Mouse (Mus musculus) layer of hippocampus, postnatal 25 days (tissue): Measurements from ENCODE around the gene Tgm1. TPM values are rescaled to one million over a fixed set of nuclear protein-coding genes. Genes with fewer than 3 reads are reported as not detected.

Source experiments
- DNase-seq, 2 experiments: peaks; one replicate each; pipeline ENCODE4 v3.0.0; 2022; ENCODE audit warnings: mixed read lengths in 2 of 2, low spot score in 1 of 2; ENCODE audit errors: extremely low spot score in 1 of 2
- total RNA-seq, 2 experiments: library from RNA; stranded (reverse); gene quantifications; 2 replicates each; pipeline ENCODE4 v1.2.3; 2021

The Tgm1 gene
- total RNA-seq, 2 experiments from 2014 or later: 0.17 to 0.23 TPM

GRCm38 (mm10) chr14:55726261-55726660, 12.5 kb upstream of the Tgm1 start:
- DNase-seq: no peak

DNA sequence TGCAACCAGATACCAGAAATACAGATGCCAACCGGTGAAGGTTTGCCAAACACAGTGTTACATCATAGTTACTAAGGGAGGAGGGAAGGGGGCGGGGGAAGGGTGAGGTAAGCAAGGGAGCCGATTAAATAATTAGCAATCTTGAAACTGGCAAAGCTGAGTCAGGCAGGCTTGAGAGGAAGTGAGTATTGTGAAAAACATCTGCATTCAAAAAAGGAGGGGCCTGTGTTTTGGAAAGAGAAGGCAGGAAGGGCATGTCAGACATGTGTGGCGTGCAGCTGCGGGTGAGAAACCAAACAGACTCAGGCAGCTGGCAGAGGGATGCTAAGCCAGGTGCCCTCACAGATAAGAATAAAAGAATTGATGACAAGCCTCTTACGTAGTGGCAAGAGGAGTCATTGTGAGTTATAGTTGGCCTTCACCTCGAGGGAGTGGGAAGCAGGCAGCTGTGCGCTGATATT, 10.7 kb upstream of the Tgm1 start:
- no peak for DNase-seq

GRCm38 (mm10) chr14:55723433-55723832, 9.7 kb upstream of the Tgm1 start:
- DNase-seq: no peak

DNA sequence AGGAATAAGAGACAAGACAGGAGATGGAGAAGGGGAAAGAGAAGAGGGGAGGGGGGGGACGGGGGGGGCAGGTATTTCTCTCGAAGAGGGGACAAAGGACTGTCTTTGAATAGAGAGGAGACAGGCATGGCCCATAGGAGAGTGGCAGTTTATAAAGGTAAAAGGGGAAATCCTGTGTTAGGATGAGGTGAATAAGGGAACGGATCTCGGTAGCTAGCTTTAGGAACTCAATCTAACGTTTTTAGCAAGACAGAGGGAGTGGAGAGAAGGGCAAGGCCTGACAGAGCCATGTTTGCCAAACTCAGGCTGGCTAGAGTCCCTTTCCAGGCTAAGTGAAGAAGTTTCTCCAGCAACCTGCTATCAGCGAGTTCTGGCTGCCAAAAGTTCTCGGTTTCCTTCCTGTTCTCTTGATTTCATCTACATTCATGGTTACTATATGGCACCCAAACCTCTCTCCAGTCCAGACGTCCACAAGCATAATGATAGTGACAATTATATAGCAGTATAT, 8.8 kb upstream of the Tgm1 start:
- no peak for DNase-seq

- peak; percentile 93 to 94 for DNase-seq
These were observed 8.1 kb upstream of the Tgm1 start, which contains the start of gene Rabggta for GRCm38 (mm10) chr14:55721700-55722437. Gene Rabggta, minus strand, starts transcription at chr14:55722263.

- no peak for DNase-seq
These were observed 7.3 kb upstream of the Tgm1 start for GRCm38 (mm10) chr14:55721076-55721475.

- DNase-seq: no peak
These were observed 6.9 kb upstream of the Tgm1 start for GRCm38 (mm10) chr14:55720666-55721065.

GRCm38 (mm10) chr14:55719737-55720136, 6.0 kb upstream of the Tgm1 start:
- DNase-seq: no peak

DNA sequence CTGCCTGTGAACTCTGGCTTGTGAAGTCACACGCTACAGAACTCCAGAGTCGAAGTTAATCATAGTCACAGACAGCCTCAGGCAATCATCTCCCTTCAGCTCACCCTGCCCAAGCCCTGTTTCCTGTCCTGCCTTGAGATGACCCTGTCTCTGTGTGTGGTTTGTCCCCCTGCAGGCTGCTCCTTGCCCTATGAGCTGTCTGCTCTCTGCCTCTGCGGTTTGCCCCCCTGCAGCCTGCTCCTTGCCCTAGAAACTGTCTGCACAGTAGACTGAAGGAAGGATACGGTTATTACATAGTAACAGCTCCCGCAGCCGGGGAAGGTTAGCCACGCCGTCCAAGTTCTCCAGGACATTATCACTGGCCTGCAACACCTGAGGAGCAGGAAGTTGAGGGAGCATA, 3.2 kb upstream of the Tgm1 start:
- DNase-seq: no peak

DNA sequence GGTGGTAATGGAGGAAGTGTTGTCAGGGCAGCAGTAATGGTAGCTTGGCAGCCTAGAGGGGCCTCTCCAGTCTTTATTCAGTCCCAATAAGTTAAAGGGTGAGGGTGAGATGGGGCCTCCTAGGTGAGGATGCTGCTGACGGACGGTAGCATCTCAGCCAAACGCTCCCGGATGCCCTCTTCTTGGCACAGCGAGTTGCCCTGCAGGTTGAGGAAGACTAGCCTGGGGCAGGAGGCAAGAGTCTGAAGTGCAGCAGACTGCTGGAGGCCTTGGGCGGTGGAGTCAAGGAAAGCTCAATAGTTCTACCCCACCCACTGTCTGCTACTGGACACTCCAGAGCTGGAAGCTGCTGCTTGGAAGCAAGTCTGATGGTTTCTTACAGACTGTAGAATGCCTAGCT, 2.5 kb upstream of the Tgm1 start:
- no peak for DNase-seq

GRCm38 (mm10) chr14:55714893-55715292, 1.2 kb upstream of the Tgm1 start:
- DNase-seq: no peak

GRCm38 (mm10) chr14:55713007-55713728, 558 bp downstream of the Tgm1 start:
- no peak for DNase-seq

- no peak for DNase-seq
These were observed 1.9 kb downstream of the Tgm1 start for GRCm38 (mm10) chr14:55711786-55712185.

DNA sequence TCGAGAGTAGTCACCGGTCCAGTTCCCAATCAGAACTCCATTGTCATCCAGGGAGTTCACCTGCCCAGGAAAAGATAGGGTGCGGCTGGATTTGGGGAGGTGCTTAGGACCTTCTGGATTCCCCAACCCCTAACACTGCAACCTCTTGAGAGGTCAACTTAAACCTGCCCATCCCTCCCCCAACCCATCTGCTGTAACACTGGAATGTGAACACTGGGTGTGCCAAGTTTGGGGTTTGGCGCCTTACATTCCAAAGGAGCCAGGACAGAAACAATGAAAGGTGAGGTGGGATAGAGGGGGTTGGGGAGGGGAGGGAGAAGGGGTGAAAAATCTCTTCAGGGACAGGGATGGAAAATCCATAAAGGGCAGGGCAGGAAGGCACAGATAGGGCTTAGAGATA, 4.2 kb downstream of the Tgm1 start:
- no peak for DNase-seq

GRCm38 (mm10) chr14:55707397-55707796, 6.3 kb downstream of the Tgm1 start:
- no peak for DNase-seq

- no peak for DNase-seq
These were observed 7.6 kb downstream of the Tgm1 start for GRCm38 (mm10) chr14:55706051-55706600.

DNA sequence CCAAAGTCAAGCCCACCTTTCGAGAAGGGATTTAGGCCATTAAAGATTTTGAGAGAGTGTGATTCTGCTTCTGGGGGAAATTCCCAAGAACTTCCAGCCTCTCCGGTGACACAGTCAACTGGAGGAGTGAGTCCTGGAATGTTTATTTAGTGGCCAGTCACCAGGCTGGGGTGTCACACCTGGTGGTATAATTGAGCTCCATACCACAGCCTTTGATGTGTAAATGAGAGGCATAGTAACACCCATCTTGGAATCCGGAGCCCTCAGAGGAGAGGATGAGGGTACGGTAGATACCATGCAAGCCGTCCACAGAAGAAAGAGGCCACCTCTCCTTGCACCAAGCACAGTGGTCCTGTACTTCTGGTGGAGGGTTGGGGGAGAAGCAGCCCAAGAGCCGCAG, 11.0 kb downstream of the Tgm1 start:
- DNase-seq: no peak

DNA sequence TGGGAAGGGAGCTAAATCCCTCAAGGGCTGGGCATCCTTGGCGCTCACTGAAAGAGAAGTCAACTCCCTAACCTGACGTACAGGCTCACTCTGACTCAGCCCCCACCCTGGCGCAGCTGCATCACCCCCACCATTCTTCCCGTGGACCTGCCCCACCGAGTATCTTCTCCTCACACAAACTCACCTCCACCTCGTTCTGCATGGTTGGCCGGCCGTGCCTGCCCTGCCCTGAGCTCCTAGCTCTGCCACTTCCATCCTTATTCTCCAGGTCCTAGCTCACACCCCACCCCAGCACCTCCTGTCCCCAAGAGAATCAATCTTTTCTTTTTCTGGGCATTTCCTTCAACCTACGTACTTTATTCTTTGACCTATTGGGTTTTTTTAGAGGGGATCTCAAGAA, 12.6 kb downstream of the Tgm1 start:
- DNase-seq: no peak

GRCm38 (mm10) chr14:55697226-55697625, 16.5 kb downstream of the Tgm1 start:
- DNase-seq: no peak

DNA sequence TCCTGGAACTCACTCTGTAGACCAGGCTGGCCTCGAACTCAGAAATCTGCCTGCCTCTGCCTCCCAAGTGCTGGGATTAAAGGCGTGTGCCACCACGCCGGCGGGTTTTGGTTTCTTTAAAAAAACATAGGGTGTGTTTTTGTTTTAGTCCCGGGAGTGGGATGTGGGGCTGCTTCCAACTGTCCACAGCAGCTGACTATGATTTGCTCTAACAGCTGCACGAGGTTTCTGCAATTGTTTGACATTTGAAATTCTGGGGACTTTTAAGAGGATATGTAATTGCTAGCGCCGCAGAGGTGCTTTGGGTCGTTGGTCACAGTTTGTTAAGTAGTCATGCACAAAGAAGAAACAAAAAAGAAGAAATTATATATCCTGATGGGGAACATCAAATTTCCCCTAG, 24.3 kb downstream of the Tgm1 start:
- no peak for DNase-seq

- DNase-seq: no peak
These were observed 31.6 kb downstream of the Tgm1 start for GRCm38 (mm10) chr14:55682118-55682493.
